Mouse (Mus musculus): ENCODE results near the gene Cyp2d22. TPM values are rescaled to one million over a fixed set of nuclear protein-coding genes. Genes with fewer than 3 reads are reported as not detected.
"Not testable (repeated sequence)": the region's sequence is repeated elsewhere in the genome, so short reads cannot be mapped to it uniquely, and the experiment has no call there.

Gene Cyp2d22
- polyA plus RNA-seq, 1 experiment from 2014 or later = 2.1 TPM

DNA sequence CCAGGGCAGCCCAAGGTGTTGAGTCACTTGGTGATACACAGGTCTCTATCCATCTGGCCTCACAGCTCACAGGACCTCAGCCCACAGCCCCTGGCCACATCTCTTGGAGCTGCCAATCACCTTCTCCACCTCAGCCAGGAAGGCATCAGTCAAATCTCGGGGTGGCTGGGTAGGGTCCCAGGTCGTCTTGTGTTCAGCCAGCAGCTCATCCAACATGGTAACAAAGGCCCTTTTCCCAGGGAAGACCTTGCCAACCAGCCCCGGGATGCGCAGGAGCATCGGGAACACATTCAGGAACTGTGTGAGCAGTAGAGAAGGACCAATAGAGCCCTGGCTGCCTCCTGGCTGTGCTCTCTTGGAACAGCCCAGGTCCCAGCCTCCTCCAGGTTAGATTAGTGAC, 7.1 kb downstream of the Cyp2d22 start:
- H3K4me3 ChIP-seq (replicated peaks) = no peak overlapping the region
- no peaks in the 10 kb centered on the region for H3K9me3 ChIP-seq
- no peak overlapping the region for H3K9ac ChIP-seq
- 88% methylated on average over 5 of the region's 5 CpGs for WGBS
- H3K27me3 ChIP-seq = no peaks in the 10 kb centered on the region
- H3K27ac ChIP-seq = no peak overlapping the region
- H3K36me3 ChIP-seq (replicated peaks) = no peaks in the 10 kb centered on the region
- no peak for ATAC-seq (ENCODE audit: low FRiP score)
- H3K4me1 ChIP-seq = peaks cover 10% of the 10 kb centered on the region; the same call in 1 of the 2 replicates
- H3K4me2 ChIP-seq = no peak overlapping the region

GRCm38 (mm10) chr15:82372446-82372845, 7.6 kb downstream of the Cyp2d22 start:
- no peaks in the 10 kb centered on the region for H3K9me3 ChIP-seq
- H3K4me3 ChIP-seq (replicated peaks) = no peak overlapping the region
- H3K27ac ChIP-seq = no peak overlapping the region
- no peak overlapping the region for H3K4me2 ChIP-seq
- H3K27me3 ChIP-seq = no peaks in the 10 kb centered on the region
- no peak for ATAC-seq (ENCODE audit: low FRiP score)
- 88% methylated on average over 6 of the region's 6 CpGs for WGBS
- peaks cover 8% of the 10 kb centered on the region; the same call in 1 of the 2 replicates for H3K4me1 ChIP-seq
- no peak overlapping the region for H3K9ac ChIP-seq
- no peaks in the 10 kb centered on the region for H3K36me3 ChIP-seq (replicated peaks)

- no peak overlapping the region for H3K4me3 ChIP-seq (replicated peaks)
- no peaks in the 10 kb centered on the region for H3K36me3 ChIP-seq (replicated peaks)
- no peaks in the 10 kb centered on the region for H3K9me3 ChIP-seq
- H3K4me2 ChIP-seq = no peak overlapping the region
- H3K27me3 ChIP-seq = no peaks in the 10 kb centered on the region
- no peak overlapping the region for H3K9ac ChIP-seq
- WGBS = 83% methylated on average over 1 of the region's 1 CpGs
- no peak for ATAC-seq (ENCODE audit: low FRiP score)
- no peak overlapping the region for H3K27ac ChIP-seq
- no peaks in the 10 kb centered on the region for H3K4me1 ChIP-seq
These were observed 11.2 kb downstream of the Cyp2d22 start for GRCm38 (mm10) chr15:82368851-82369250.

DNA sequence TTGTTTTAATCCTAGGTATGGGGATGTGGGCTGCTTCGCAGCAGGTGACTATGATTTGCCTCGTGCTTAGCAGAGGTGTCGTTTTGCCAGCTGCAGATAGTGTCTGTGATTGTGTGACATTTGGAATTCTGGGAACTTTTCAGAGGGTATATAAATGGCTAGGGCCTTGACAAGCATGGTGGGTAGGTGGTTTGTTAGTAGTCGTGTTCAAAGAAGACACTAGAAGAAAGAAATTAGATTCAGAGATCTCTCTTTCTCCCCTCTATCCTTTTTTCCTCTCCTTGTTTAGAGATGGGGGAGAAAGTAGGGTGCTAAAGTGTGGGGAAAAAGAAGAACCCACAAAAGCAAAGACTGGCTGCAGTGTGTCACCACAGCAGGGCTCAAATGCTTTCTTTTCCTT, 11.9 kb downstream of the Cyp2d22 start:
- H3K4me3 ChIP-seq (replicated peaks) = no peak overlapping the region
- no peaks in the 10 kb centered on the region for H3K36me3 ChIP-seq (replicated peaks)
- H3K9ac ChIP-seq = no peak overlapping the region
- no peaks in the 10 kb centered on the region for H3K27me3 ChIP-seq
- WGBS = 92% methylated on average over 4 of the region's 4 CpGs
- no peak overlapping the region for H3K4me2 ChIP-seq
- no peaks in the 10 kb centered on the region for H3K9me3 ChIP-seq
- no peaks in the 10 kb centered on the region for H3K4me1 ChIP-seq
- ATAC-seq (ENCODE audit: low FRiP score) = no peak
- H3K27ac ChIP-seq = no peak overlapping the region

DNA sequence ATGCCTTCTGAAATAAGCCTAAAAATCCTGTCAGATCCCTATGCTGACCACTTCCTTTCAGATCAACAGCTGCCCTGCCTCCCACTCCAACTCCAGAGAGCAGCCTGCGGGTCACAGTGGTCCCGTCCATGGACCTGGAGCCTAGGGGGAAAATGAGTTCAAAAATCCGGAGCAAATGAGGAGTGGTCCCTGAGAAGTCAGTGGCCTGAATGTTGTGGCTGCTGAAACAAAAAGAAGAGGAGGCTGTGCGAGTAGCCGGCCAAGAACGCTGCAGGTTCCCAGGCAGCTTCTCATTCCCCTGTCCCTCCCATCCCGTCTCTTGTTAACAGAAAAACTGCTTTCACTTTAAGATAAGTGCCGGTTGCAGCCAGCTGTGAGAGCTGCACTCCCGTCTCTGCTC, 15.5 kb downstream of the Cyp2d22 start:
- 16% methylated on average over 6 of the region's 9 CpGs for WGBS
- H3K9me3 ChIP-seq; ATAC-seq (ENCODE audit: low FRiP score): not testable (repeated sequence)

DNA sequence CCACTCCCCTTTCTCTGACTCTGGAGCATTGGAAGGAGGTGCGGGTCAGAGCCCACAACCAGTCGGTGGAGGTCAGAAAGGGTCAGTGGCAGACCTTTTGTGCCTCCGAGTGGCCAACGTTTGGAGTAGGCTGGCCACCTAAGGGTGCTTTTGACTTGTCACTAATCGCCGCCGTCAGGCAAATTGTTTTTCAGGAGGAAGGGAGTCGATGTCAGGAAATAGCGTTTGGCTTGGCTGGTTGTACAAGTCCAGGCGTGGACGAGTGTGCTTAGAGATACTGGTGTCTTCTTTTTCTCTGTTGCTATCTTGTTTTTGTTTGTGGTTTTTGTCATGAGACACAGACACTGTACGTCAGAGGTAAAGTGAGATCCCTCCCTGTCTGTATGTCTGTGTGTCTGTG, 16.3 kb downstream of the Cyp2d22 start:
- H3K4me2 ChIP-seq; H3K9ac ChIP-seq; H3K27me3 ChIP-seq; H3K27ac ChIP-seq; H3K36me3 ChIP-seq (replicated peaks); H3K4me3 ChIP-seq (replicated peaks); ATAC-seq (ENCODE audit: low FRiP score); H3K9me3 ChIP-seq; H3K4me1 ChIP-seq: not testable (repeated sequence)
- 77% methylated on average over 11 of the region's 12 CpGs for WGBS

More for the DNA sequence above, 15.5 kb downstream of the Cyp2d22 start:
- H3K27ac ChIP-seq; H3K27me3 ChIP-seq; H3K9ac ChIP-seq; H3K4me1 ChIP-seq; H3K4me3 ChIP-seq (replicated peaks); H3K4me2 ChIP-seq; H3K36me3 ChIP-seq (replicated peaks): not testable (repeated sequence)

DNA sequence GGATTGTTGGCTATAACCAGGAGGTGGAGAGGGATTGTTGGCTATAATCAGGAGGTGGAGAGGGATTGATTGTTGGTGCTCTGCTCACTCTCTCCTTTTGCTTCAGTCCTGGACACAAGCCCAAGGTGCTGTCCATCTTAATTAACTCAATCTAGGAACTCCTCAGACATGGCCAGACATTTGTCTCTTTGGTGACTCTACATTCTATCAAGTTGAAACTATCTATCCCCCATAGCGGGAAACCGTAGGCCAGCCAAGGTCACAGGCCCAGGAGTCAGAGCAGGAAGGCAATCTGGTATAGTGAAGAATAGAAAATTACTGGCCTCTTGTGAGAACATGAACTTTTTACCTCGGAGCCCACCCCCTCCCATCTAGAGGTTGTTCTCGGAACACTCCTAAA, 17.8 kb downstream of the Cyp2d22 start:
- 94% methylated on average over 4 of the region's 4 CpGs for WGBS
- no peak overlapping the region for H3K4me3 ChIP-seq (replicated peaks)
- H3K9ac ChIP-seq = no peak overlapping the region
- no peak overlapping the region for H3K4me2 ChIP-seq
- no peaks in the 10 kb centered on the region for H3K36me3 ChIP-seq (replicated peaks)
- no peaks in the 10 kb centered on the region for H3K9me3 ChIP-seq
- H3K4me1 ChIP-seq = no peaks in the 10 kb centered on the region
- no peaks in the 10 kb centered on the region for H3K27me3 ChIP-seq
- no peak overlapping the region for H3K27ac ChIP-seq
- ATAC-seq (ENCODE audit: low FRiP score) = no peak

DNA sequence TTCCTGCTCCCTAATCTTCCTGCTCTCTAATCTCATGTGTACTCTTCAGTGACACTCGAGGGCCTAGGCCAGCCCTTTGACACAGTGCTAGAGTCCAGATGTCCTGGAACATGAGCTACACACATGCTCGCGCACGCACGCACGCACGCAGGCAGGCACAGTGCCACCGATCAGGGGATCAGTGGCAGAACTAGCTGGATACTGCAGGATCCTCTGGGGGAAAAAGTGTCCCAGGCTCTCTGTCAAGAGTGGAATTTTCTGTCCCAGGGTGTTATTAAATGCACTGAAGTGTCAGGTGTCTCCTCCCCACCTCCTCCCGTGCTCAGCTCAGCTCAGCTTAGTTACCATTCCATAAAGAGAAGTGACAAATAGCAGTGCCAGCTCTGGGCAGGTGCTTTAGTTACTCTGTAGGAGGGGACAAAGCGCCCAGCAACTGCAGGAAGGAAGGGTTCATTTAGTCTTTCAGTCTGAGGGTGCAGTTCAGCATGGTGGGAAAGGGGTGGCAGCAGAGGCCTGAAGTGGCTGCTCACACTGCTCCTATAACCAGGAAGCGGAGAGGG, 18.5 kb downstream of the Cyp2d22 start:
- 76% methylated on average over 11 of the region's 11 CpGs for WGBS
- no peak overlapping the region for H3K4me3 ChIP-seq (replicated peaks)

GRCm38 (mm10) chr15:82358431-82359260, 21.4 kb downstream of the Cyp2d22 start:
- no peak for ATAC-seq (ENCODE audit: low FRiP score)
- WGBS = 69% methylated on average over 22 of the region's 22 CpGs

More for the DNA sequence above, 18.5 kb downstream of the Cyp2d22 start:
- Histone ChIP-seq H3K9me3 (no peaks in the 10 kb centered on the region), H3K9ac (no peak overlapping the region), H3K27ac (no peak overlapping the region), H3K36me3 (replicated peaks) (no peaks in the 10 kb centered on the region), H3K4me2 (no peak overlapping the region), H3K27me3 (no peaks in the 10 kb centered on the region), H3K4me1 (no peaks in the 10 kb centered on the region)
- ATAC-seq (ENCODE audit: low FRiP score) = no peak

GRCm38 (mm10) chr15:82354126-82354945, 25.7 kb downstream of the Cyp2d22 start, which contains the start of gene Ndufa6:
Gene Ndufa6, minus strand, starts transcription at chr15:82354322.
- WGBS = 2% methylated on average over 57 of the region's 57 CpGs
- Histone ChIP-seq H3K4me1 (peaks cover 24% of the 10 kb centered on the region), H3K4me3 (replicated peaks) (peak within 1 kb of the TSS; percentile 91), H3K27me3 (no peaks in the 10 kb centered on the region), H3K9me3 (no peaks in the 10 kb centered on the region), H3K9ac (peak within 1 kb of the TSS; percentile 96), H3K36me3 (replicated peaks) (peaks cover 20% of the 10 kb centered on the region), H3K4me2 (peak within 1 kb of the TSS; percentile 76), H3K27ac (peak within 1 kb of the TSS; percentile 85)
- ATAC-seq (ENCODE audit: low FRiP score) = peak; percentile 100

More at GRCm38 (mm10) chr15:82358431-82359260, 21.4 kb downstream of the Cyp2d22 start:
- H3K9me3 ChIP-seq = no peaks in the 10 kb centered on the region
- no peak overlapping the region for H3K27ac ChIP-seq
- H3K4me2 ChIP-seq = no peak overlapping the region
- peaks cover 4% of the 10 kb centered on the region; the same call in 1 of the 2 replicates for H3K4me1 ChIP-seq
- H3K36me3 ChIP-seq (replicated peaks) = no peaks in the 10 kb centered on the region
- H3K27me3 ChIP-seq = no peaks in the 10 kb centered on the region
- no peak overlapping the region for H3K9ac ChIP-seq
- no peak overlapping the region for H3K4me3 ChIP-seq (replicated peaks)

GRCm38 (mm10) chr15:82353745-82354113, 26.3 kb downstream of the Cyp2d22 start:
- Histone ChIP-seq H3K4me2 (peak overlapping the region; percentile 72), H3K9me3 (no peaks in the 10 kb centered on the region), H3K27me3 (no peaks in the 10 kb centered on the region), H3K27ac (peak overlapping the region; percentile 85), H3K4me1 (peaks cover 24% of the 10 kb centered on the region), H3K4me3 (replicated peaks) (peak overlapping the region; percentile 91), H3K36me3 (replicated peaks) (peaks cover 26% of the 10 kb centered on the region), H3K9ac (peak overlapping the region; percentile 96)
- under 1% methylated on average over 23 of the region's 23 CpGs for WGBS
- peak; percentile 57; the same call in 1 of the 2 replicates for ATAC-seq (ENCODE audit: low FRiP score)

GRCm38 (mm10) chr15:82353078-82353744, 26.8 kb downstream of the Cyp2d22 start:
- Histone ChIP-seq H3K4me3 (replicated peaks) (peak overlapping the region; percentile 91), H3K9ac (peak overlapping the region; percentile 96), H3K9me3 (no peaks in the 10 kb centered on the region), H3K4me1 (peaks cover 24% of the 10 kb centered on the region), H3K4me2 (peak overlapping the region; percentile 72), H3K27ac (peak overlapping the region; percentile 85), H3K27me3 (no peaks in the 10 kb centered on the region), H3K36me3 (replicated peaks) (peaks cover 31% of the 10 kb centered on the region)
- ATAC-seq (ENCODE audit: low FRiP score) = no peak
- 34% methylated on average over 14 of the region's 14 CpGs for WGBS
